Mouse (Mus musculus): ENCODE measurements at regions not wholly inside any gene's neighbourhood (a gene's known extent, or its start where the extent isn't known, plus 50 kb on each side); places are given as distances from the start of the nearest gene placed in this dataset.

GRCm38 (mm10) chr11:17651389-17652156 lies 302.1 kb downstream of the Etaa1 start:
- TF ChIP-seq POLR2A (IDR thresholded peaks at IDR 0.05; ENCODE audit: borderline replicate concordance, low read depth, low read length) (no peak), CTCF (IDR thresholded peaks at IDR 0.05; ENCODE audit: low read depth, low read length) (no peak)

Measured in bone marrow macrophage, adult 2 months (primary cell).